Mouse (Mus musculus): ENCODE data around the gene Cyp2u1.
A peak's percentile ranks its signal among the peaks of the same experiment; 100 is the strongest.

Cyp2u1 gene

DNA sequence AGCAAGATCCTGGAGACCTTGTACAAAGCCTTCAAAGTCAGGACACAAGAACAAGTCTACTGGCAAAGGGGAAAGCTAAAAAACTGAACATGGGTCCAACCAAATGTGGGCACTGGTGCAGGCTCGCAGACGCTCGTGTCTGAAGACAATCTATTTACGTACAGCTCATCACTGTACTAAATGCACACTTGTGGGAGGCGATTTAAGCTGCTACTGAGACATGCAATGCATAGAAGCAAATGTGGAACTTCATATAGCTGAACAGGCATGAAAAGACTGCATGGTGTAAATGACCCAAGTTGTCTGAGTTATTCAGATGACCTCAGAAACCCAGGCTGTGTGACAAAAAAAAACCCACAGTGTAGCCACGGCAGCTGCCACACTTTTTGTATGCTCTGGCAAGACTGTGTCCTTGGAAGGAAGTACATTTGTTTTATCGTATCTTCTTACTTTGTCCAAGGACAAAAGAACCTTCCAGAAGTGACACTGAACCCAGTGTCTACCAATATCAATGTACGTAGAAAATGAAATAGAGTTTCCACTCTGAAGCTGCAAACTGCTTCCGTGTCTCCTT lies 43.5 kb downstream of the Cyp2u1 start:
- no peak for DNase-seq (ENCODE audit: extremely low spot score, low read depth, low spot score)

- DNase-seq (ENCODE audit: extremely low spot score, low read depth, low spot score) = no peak
Observed at GRCm38 (mm10) chr3:131258921-131259320, 44.1 kb downstream of the Cyp2u1 start.

GRCm38 (mm10) chr3:131255399-131255981 lies 47.5 kb downstream of the Cyp2u1 start:
- no peak for DNase-seq (ENCODE audit: extremely low spot score, low read depth, low spot score)

DNA sequence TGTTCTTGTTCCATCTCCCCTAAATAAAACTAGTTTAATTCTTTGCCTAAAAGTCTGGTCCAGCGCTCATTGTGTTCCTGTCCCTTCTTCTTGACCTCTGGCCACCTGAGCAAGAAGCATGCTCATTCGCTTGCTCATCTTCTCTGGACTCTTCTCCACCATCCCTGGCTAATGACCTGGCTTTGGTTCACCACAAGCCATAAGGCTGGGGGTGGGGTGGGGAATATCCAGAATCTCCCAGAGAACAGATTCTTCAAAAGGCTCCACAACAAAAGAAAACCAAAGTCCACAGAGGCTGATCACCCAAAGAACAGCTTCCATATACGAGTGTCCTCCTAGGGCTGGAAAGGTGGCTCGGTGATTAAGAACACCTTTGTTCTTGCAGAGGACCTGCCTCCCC lies 48.0 kb downstream of the Cyp2u1 start:
- DNase-seq (ENCODE audit: extremely low spot score, low read depth, low spot score) = no peak

DNA sequence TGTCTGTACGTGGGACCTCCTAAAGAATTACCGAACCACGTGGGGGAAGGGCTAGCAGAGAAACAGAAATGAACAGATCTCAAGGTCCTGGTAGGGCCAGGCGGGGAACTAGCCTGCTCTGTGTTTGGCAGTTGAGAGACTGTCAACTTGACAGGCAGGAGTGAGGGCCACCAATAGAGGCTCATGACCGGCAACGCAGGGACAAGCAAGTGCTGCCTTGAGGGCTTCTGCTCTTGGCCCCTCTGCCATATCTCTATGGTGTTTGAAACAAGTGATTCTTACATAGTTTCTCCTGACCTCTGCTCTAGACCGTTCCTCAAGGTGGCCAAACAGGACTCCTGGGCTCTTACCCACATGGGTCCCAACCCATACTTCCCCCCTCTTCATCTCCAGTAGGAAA lies 51.4 kb downstream of the Cyp2u1 start:
- no peak for DNase-seq (ENCODE audit: extremely low spot score, low read depth, low spot score)

GRCm38 (mm10) chr3:131250978-131251377 lies 52.0 kb downstream of the Cyp2u1 start:
- no peak for DNase-seq (ENCODE audit: extremely low spot score, low read depth, low spot score)

- DNase-seq (ENCODE audit: extremely low spot score, low read depth, low spot score) = no peak
Observed at GRCm38 (mm10) chr3:131250283-131250682, 52.7 kb downstream of the Cyp2u1 start.

GRCm38 (mm10) chr3:131248444-131248843 lies 54.6 kb downstream of the Cyp2u1 start:
- DNase-seq (ENCODE audit: extremely low spot score, low read depth, low spot score) = no peak

- DNase-seq (ENCODE audit: extremely low spot score, low read depth, low spot score) = no peak
Observed at GRCm38 (mm10) chr3:131247851-131248250, 55.2 kb downstream of the Cyp2u1 start.

- DNase-seq (ENCODE audit: extremely low spot score, low read depth, low spot score) = no peak
Observed at GRCm38 (mm10) chr3:131247447-131247846, 55.6 kb downstream of the Cyp2u1 start.

- DNase-seq (ENCODE audit: extremely low spot score, low read depth, low spot score) = no peak
Observed at GRCm38 (mm10) chr3:131246579-131247046, 56.4 kb downstream of the Cyp2u1 start.

DNA sequence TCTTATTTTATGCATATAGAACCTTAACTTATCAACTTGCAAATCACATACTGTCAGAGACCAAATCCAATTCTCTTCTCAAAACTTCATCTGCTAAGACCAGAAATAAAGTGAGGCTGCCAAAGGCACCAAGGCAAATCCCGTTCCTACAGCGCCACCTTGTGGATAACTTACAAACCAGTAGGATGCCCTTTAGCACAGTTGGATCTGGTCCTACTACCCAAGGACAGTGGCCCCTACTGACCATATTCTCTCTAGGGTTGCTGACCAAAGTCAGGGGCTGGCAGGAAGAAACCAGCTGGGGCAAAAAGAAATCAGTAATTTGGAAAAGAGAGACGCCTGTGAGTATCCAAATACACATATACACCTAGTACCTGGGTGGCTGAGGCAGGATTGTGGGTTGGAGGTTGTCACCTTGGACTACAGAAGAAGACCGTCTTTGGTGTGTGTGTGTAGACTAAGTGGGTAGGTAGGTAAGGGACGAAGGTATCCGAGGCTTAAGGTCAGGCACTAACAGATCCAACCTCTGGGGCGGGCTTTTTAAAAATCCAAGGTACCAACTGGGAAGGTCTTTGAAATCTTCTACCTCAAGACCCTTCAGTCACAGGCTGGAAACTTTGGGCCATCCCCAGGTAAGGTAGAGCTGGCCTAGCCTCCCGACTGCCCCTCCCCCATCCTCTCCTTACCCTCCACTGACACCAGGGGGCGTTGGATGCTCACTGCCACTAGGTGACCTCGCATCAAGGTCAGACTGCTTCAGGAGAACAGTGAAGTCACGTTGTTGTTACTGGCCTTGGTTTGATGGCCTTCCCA lies 57.1 kb downstream of the Cyp2u1 start:
- DNase-seq (ENCODE audit: extremely low spot score, low read depth, low spot score) = peak; percentile 78
